Mouse (Mus musculus) kidney, postnatal 0 days (tissue): ENCODE data around the gene Rora. TPM values are rescaled to one million over a fixed set of nuclear protein-coding genes. Genes with fewer than 3 reads are reported as not detected.

Source experiments
- ATAC-seq: fragments of 200-750 bp; cut with Nextera tagmentation; replicated peaks from 2 replicates; pipeline ENCODE4 v1.8.0; 2017; ENCODE audit warnings: low read depth, moderate number of reproducible peaks, moderate TSS enrichment, moderate library complexity; ENCODE audit not compliant: low FRiP score
- DNase-seq: peaks from one replicate; pipeline ENCODE4 v3.0.0-alpha.2; 2016; ENCODE audit warnings: low spot score
- H3K27ac ChIP-seq: fragments of 300-500 bp; sonication (generic); 2 replicates; pipeline ENCODE4 v1.5.1; 2014; ENCODE audit warnings: mild to moderate bottlenecking
- H3K27me3 ChIP-seq: fragments of 300-500 bp; sonication (generic); 2 replicates; pipeline ENCODE4 v1.6.1; 2014; ENCODE audit warnings: low read length, mixed read lengths; ENCODE audit not compliant: insufficient read depth
- H3K36me3 ChIP-seq: fragments of 300-500 bp; sonication (generic); 2 replicates; pipeline ENCODE4 v1.6.1; 2014; ENCODE audit warnings: low read length, mixed read lengths; ENCODE audit not compliant: insufficient read depth
- H3K4me1 ChIP-seq: fragments of 300-500 bp; sonication (generic); replicated peaks from 2 replicates; pipeline ENCODE4 v1.6.1; 2014; ENCODE audit warnings: antibody characterized with exemption, low read length, mixed read lengths; ENCODE audit not compliant: insufficient read depth
- H3K4me2 ChIP-seq: fragments of 300-500 bp; sonication (generic); 2 replicates; pipeline ENCODE4 v1.6.1; 2014; ENCODE audit warnings: mild to moderate bottlenecking, low read length, moderate library complexity, mixed read lengths
- H3K4me3 ChIP-seq: fragments of 300-500 bp; sonication (generic); replicated peaks from 2 replicates; pipeline ENCODE4 v1.5.1; 2014; ENCODE audit warnings: low read depth, low read length
- H3K9ac ChIP-seq: fragments of 300-500 bp; sonication (generic); 2 replicates; pipeline ENCODE4 v1.6.1; 2014; ENCODE audit warnings: low read depth, low read length
- H3K9me3 ChIP-seq: fragments of 300-500 bp; sonication (generic); replicated peaks from 2 replicates; pipeline ENCODE4 v1.6.1; 2016; ENCODE audit warnings: low read length, inconsistent platforms, mixed read lengths
- CTCF ChIP-seq: IDR thresholded peaks from 2 replicates; pipeline ENCODE4 v1.5.1; 2016; ENCODE audit warnings: antibody characterized with exemption, low read depth, mild to moderate bottlenecking, moderate library complexity
- WGBS: fragments of 180-500 bp; shearing (Covaris S2); extraction: QIAGEN DNeasy Blood & Tissue Kit; methylation state at CpG from one replicate; pipeline ENCODE4 v1.1.7; 2014; 5-methylcytosine and 5-hydroxymethylcytosine counted together
- polyA plus RNA-seq: library from polyadenylated mRNA; unstranded; fragments of >200 nt; fragmentation: Nextera tagmentation; extraction: Ambion mirVana; gene quantifications from 2 replicates; pipeline ENCODE4 v1.2.1, GENCODE M21; 2015

The Rora gene
- polyA plus RNA-seq, 1 experiment from 2014 or later, result 9.8 TPM

GRCm38 (mm10) chr9:69398453-69398850 is 744.9 kb downstream of the Rora start:
- H3K27ac ChIP-seq, result peak overlapping the region; percentile 94
- H3K36me3 ChIP-seq, result no peaks in the 10 kb centered on the region
- H3K9me3 ChIP-seq, result no peaks in the 10 kb centered on the region
- no peak for TF ChIP-seq CTCF
- DNase-seq, result no peak
- H3K4me2 ChIP-seq, result peak overlapping the region; percentile 88
- H3K4me1 ChIP-seq, result no peaks in the 10 kb centered on the region
- peak overlapping the region; percentile 72 for H3K4me3 ChIP-seq
- 6% methylated on average over 10 of the region's 10 CpGs for WGBS
- H3K27me3 ChIP-seq, result no peaks in the 10 kb centered on the region
- ATAC-seq, result no peak; the same call in 1 of the 2 replicates
- H3K9ac ChIP-seq, result peak overlapping the region; percentile 91

GRCm38 (mm10) chr9:69404671-69405070 is 751.1 kb downstream of the Rora start:
- ATAC-seq (no peak), DNase-seq (no peak)
- Histone ChIP-seq H3K27me3 (no peaks in the 10 kb centered on the region), H3K9ac (no peak overlapping the region), H3K4me1 (no peaks in the 10 kb centered on the region), H3K4me2 (no peak overlapping the region), H3K27ac (no peak overlapping the region), H3K9me3 (no peaks in the 10 kb centered on the region), H3K4me3 (no peak overlapping the region), H3K36me3 (no peaks in the 10 kb centered on the region)
- WGBS, result 74% methylated on average over 6 of the region's 6 CpGs
- TF ChIP-seq CTCF, result no peak

- no peak overlapping the region for H3K9ac ChIP-seq
- no peak overlapping the region for H3K4me3 ChIP-seq
- ATAC-seq, result no peak
- H3K27ac ChIP-seq, result no peak overlapping the region
- no peaks in the 10 kb centered on the region for H3K27me3 ChIP-seq
- no peaks in the 10 kb centered on the region for H3K4me1 ChIP-seq
- peak; percentile 85 for DNase-seq
- H3K36me3 ChIP-seq, result peaks cover 30% of the 10 kb centered on the region
- H3K4me2 ChIP-seq, result no peak overlapping the region
- WGBS, result 89% methylated on average over 1 of the region's 1 CpGs
- peak; percentile 80 for TF ChIP-seq CTCF
- H3K9me3 ChIP-seq, result no peaks in the 10 kb centered on the region
Measured at GRCm38 (mm10) chr9:69419476-69419875, 765.9 kb downstream of the Rora start.

GRCm38 (mm10) chr9:69430531-69430930 is 776.9 kb downstream of the Rora start:
- Histone ChIP-seq H3K9me3 (no peaks in the 10 kb centered on the region), H3K27me3 (no peaks in the 10 kb centered on the region), H3K4me3 (no peak overlapping the region), H3K36me3 (peaks cover 23% of the 10 kb centered on the region; the same call in 1 of the 2 replicates), H3K4me1 (no peaks in the 10 kb centered on the region; the same call in 1 of the 2 replicates), H3K27ac (no peak overlapping the region), H3K9ac (no peak overlapping the region), H3K4me2 (no peak overlapping the region)
- DNase-seq (no peak), ATAC-seq (no peak)
- 86% methylated on average over 3 of the region's 3 CpGs for WGBS
- TF ChIP-seq CTCF, result no peak

- peaks cover 15% of the 10 kb centered on the region; the same call in 1 of the 2 replicates for H3K36me3 ChIP-seq
- no peaks in the 10 kb centered on the region; the same call in 1 of the 2 replicates for H3K4me1 ChIP-seq
- TF ChIP-seq CTCF, result no peak
- no peaks in the 10 kb centered on the region for H3K9me3 ChIP-seq
- H3K27ac ChIP-seq, result peak overlapping the region; percentile 66
- no peak overlapping the region for H3K9ac ChIP-seq
- no peak for ATAC-seq
- peak; percentile 83 for DNase-seq
- no peaks in the 10 kb centered on the region for H3K27me3 ChIP-seq
- WGBS, result 44% methylated on average over 6 of the region's 6 CpGs
- no peak overlapping the region for H3K4me3 ChIP-seq
- no peak overlapping the region for H3K4me2 ChIP-seq
Measured at GRCm38 (mm10) chr9:69431863-69432555, 778.4 kb downstream of the Rora start.

GRCm38 (mm10) chr9:69435194-69435593 is 781.6 kb downstream of the Rora start:
- ATAC-seq, result 0 out of 2 replicates have a peak, but pooled peaks have one; percentile 25

More at GRCm38 (mm10) chr9:69435194-69435593, 781.6 kb downstream of the Rora start:
- peak overlapping the region; percentile 21; the same call in 1 of the 2 replicates for H3K27ac ChIP-seq
- no peak overlapping the region for H3K9ac ChIP-seq
- peaks cover 2% of the 10 kb centered on the region; the same call in 1 of the 2 replicates for H3K36me3 ChIP-seq
- H3K27me3 ChIP-seq, result no peaks in the 10 kb centered on the region
- TF ChIP-seq CTCF, result no peak
- DNase-seq, result peak; percentile 64
- H3K4me3 ChIP-seq, result no peak overlapping the region
- no peaks in the 10 kb centered on the region; the same call in 1 of the 2 replicates for H3K4me1 ChIP-seq
- no peaks in the 10 kb centered on the region for H3K9me3 ChIP-seq
- WGBS, result 35% methylated on average over 10 of the region's 10 CpGs
- H3K4me2 ChIP-seq, result no peak overlapping the region
